Mouse (Mus musculus) right cerebral cortex, adult 2 months (tissue): ENCODE measurements at regions not wholly inside any gene's neighbourhood (a gene's known extent, or its start where the extent isn't known, plus 50 kb on each side); places are given as distances from the start of the nearest gene placed in this dataset.
A peak's percentile ranks its signal among the peaks of the same experiment; 100 is the strongest.

ENCODE experiments used
- DNase-seq, 2 experiments: peaks; one replicate each; pipeline ENCODE4 v3.0.0; 2021 to 2022; ENCODE audit warnings: low spot score in 2 of 2

DNA sequence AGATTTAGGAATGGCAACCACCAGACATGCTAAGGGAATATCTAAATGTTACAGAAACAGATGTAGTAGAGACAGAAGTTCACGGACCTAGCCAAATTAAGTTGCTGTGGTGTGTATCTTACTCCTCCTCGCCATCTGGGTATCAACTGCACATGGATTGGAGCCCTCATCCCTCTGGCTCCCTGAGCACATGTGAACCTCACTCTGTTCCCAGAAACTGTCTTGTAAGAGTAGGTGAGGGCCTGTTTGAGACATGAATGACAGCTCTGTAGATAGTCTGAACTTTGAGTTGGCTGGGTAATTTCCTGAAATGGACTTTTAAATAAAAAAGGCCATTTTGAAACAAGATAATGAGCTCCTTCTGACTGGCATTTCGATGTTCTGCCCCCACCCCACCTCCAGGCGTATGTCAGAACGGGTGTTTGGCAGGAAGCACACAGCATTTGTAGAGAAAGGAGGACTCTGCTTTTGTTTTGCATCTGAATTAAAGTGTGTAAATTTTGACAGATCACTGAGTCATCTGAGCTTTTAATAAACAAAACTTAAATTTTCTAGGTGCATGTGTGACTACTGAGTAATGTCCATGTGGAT, 196.9 kb upstream of the Cep126 start:
- peak; percentile 50 to 53 for DNase-seq

DNA sequence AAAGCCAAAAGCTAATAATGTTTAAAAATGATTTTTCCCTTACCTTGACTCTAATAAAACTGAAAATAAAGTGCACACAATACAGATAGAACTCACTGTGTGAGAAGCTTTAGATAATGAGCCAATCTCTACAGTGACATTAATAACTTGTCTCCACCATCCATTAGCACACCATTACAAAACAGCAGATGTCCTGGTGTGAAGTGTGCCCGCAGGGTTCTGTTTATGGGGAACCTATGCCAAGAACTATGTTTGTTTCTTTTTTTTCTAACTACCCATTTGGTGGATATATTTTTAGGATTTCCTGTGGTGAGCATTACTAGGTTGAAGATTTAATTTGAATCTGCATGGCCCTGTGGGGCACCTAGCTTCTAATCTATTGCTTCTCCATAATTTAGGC, 203.3 kb upstream of the Trpc6 start:
- no peak for DNase-seq

DNA sequence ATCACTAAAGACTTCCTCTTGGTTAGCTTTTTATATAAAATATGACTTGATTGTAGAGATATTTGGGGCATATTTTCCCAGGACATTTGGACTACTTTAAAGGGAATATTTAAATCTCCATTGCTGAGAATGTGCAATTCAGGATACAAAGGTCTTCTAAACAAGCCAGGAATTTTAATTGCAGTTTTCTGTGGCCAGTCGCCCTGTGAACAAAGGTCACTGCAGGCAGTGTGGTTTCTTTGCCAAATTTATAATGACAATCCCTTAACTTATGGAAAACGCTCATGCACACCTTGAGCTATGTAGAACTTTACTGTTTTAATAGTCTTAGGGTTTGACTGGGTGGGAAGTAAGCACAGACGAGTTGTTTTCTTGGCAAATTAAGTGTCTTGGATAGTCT, 192.9 kb upstream of the Trpc6 start:
- no peak for DNase-seq
